Mouse (Mus musculus): ENCODE results near the gene Ly6g6d. TPM values are rescaled to one million over a fixed set of nuclear protein-coding genes. Genes with fewer than 3 reads are reported as not detected.

Gene Ly6g6d
- polyA plus RNA-seq, 1 experiment from 2014 or later: 2.7 TPM

- 90% methylated on average over 8 of the region's 8 CpGs for WGBS
These were observed 55.3 kb downstream of the Ly6g6d start for GRCm38 (mm10) chr17:35022541-35023060.

GRCm38 (mm10) chr17:35021842-35022477, 55.9 kb downstream of the Ly6g6d start:
- ATAC-seq (ENCODE audit: insufficient read depth): peak; percentile 23; the same call in 1 of the 2 replicates
- 30% methylated on average over 6 of the region's 6 CpGs for WGBS
- no peak overlapping the region for H3K9ac ChIP-seq

More at GRCm38 (mm10) chr17:35022541-35023060, 55.3 kb downstream of the Ly6g6d start:
- Histone ChIP-seq H3K27ac (ENCODE audit: low read depth) (no peak overlapping the region), H3K27me3 (ENCODE audit: insufficient read depth, low read length) (no peaks in the 10 kb centered on the region), H3K4me3 (ENCODE audit: low read depth, low read length) (no peak overlapping the region), H3K9ac (no peak overlapping the region), H3K4me1 (ENCODE audit: insufficient read depth) (peaks cover 4% of the 10 kb centered on the region; the same call in 1 of the 2 replicates), H3K9me3 (ENCODE audit: low read depth, low read length) (no peaks in the 10 kb centered on the region), H3K4me2 (no peak overlapping the region), H3K36me3 (ENCODE audit: insufficient read depth) (0 out of 2 replicates have a peak, but pooled peaks cover 2% of the 10 kb centered on the region)
- TF ChIP-seq CTCF (IDR thresholded peaks at IDR 0.05; ENCODE audit: low read depth): no peak
- DNase-seq: no peak
- no peak for ATAC-seq (ENCODE audit: insufficient read depth)

More at GRCm38 (mm10) chr17:35021842-35022477, 55.9 kb downstream of the Ly6g6d start:
- no peak overlapping the region for H3K27ac ChIP-seq (ENCODE audit: low read depth)
- peak; percentile 26 for DNase-seq
- H3K27me3 ChIP-seq (ENCODE audit: insufficient read depth, low read length): no peaks in the 10 kb centered on the region
- no peaks in the 10 kb centered on the region for H3K9me3 ChIP-seq (ENCODE audit: low read depth, low read length)
- H3K4me1 ChIP-seq (ENCODE audit: insufficient read depth): peaks cover 4% of the 10 kb centered on the region; the same call in 1 of the 2 replicates
- H3K36me3 ChIP-seq (ENCODE audit: insufficient read depth): peaks cover 8% of the 10 kb centered on the region; the same call in 1 of the 2 replicates
- H3K4me2 ChIP-seq: no peak overlapping the region
- no peak overlapping the region for H3K4me3 ChIP-seq (ENCODE audit: low read depth, low read length)
- no peak for TF ChIP-seq CTCF (IDR thresholded peaks at IDR 0.05; ENCODE audit: low read depth)

Other genes starting within 250 kb of the Ly6g6d start
- gene Stk19, start 241.1 kb downstream of the Ly6g6d start, polyA plus RNA-seq (2014; fragmentation: Nextera tagmentation; extraction: Ambion mirVana): 22.2 and 25.0 TPM in 2 replicates
- 56.0 and 71.5 TPM in 2 replicates for gene Dxo, start 241.0 kb downstream of the Ly6g6d start, polyA plus RNA-seq (2014; fragmentation: Nextera tagmentation; extraction: Ambion mirVana)
- 44.6 and 50.3 TPM in 2 replicates for gene Skiv2l, start 227.9 kb downstream of the Ly6g6d start, polyA plus RNA-seq (2014; fragmentation: Nextera tagmentation; extraction: Ambion mirVana)
- gene Nelfe, start 227.7 kb downstream of the Ly6g6d start, polyA plus RNA-seq (2014; fragmentation: Nextera tagmentation; extraction: Ambion mirVana): 110 and 115 TPM in 2 replicates
- 1.8 and 2.5 TPM in 2 replicates for gene Cfb, start 215.5 kb downstream of the Ly6g6d start, polyA plus RNA-seq (2014; fragmentation: Nextera tagmentation; extraction: Ambion mirVana)
- gene Zbtb12, start 198.6 kb downstream of the Ly6g6d start, polyA plus RNA-seq (2014; fragmentation: Nextera tagmentation; extraction: Ambion mirVana): 0.81 and 1.2 TPM in 2 replicates
- gene Gm20547, start 196.0 kb downstream of the Ly6g6d start, polyA plus RNA-seq (2014; fragmentation: Nextera tagmentation; extraction: Ambion mirVana): not detected in 2 replicates
- 1.3 and 1.4 TPM in 2 replicates for gene C2, start 179.8 kb downstream of the Ly6g6d start, polyA plus RNA-seq (2014; fragmentation: Nextera tagmentation; extraction: Ambion mirVana)
- gene Ehmt2, start 179.6 kb downstream of the Ly6g6d start, polyA plus RNA-seq (2014; fragmentation: Nextera tagmentation; extraction: Ambion mirVana): 64.1 and 71.0 TPM in 2 replicates
- gene Slc44a4, start 163.6 kb downstream of the Ly6g6d start, polyA plus RNA-seq (2014; fragmentation: Nextera tagmentation; extraction: Ambion mirVana): 0.42 and 0.55 TPM in 2 replicates
- gene Neu1, start 146.8 kb downstream of the Ly6g6d start, polyA plus RNA-seq (2014; fragmentation: Nextera tagmentation; extraction: Ambion mirVana): 10.6 and 11.6 TPM in 2 replicates
- gene Hspa1b, start 118.8 kb downstream of the Ly6g6d start, polyA plus RNA-seq (2014; fragmentation: Nextera tagmentation; extraction: Ambion mirVana): 0.16 and 0.35 TPM in 2 replicates
- gene Gm20481, start 108.2 kb downstream of the Ly6g6d start, polyA plus RNA-seq (2014; fragmentation: Nextera tagmentation; extraction: Ambion mirVana): 1.3 TPM in 1 of 2 replicates, not detected in the other
- 2.0 and 2.1 TPM in 2 replicates for gene Hspa1a, start 105.9 kb downstream of the Ly6g6d start, polyA plus RNA-seq (2014; fragmentation: Nextera tagmentation; extraction: Ambion mirVana)
- gene Hspa1l, start 105.4 kb downstream of the Ly6g6d start, polyA plus RNA-seq (2014; fragmentation: Nextera tagmentation; extraction: Ambion mirVana): 0.83 and 1.1 TPM in 2 replicates
- gene Lsm2, start 96.2 kb downstream of the Ly6g6d start, polyA plus RNA-seq (2014; fragmentation: Nextera tagmentation; extraction: Ambion mirVana): 241 and 265 TPM in 2 replicates
- gene Vars, start 77.1 kb downstream of the Ly6g6d start, polyA plus RNA-seq (2014; fragmentation: Nextera tagmentation; extraction: Ambion mirVana): 135 and 161 TPM in 2 replicates
- gene Vwa7, start 61.5 kb downstream of the Ly6g6d start, polyA plus RNA-seq (2014; fragmentation: Nextera tagmentation; extraction: Ambion mirVana): 0.11 and 0.47 TPM in 2 replicates
- gene Sapcd1, start 50.0 kb downstream of the Ly6g6d start, polyA plus RNA-seq (2014; fragmentation: Nextera tagmentation; extraction: Ambion mirVana): 16.1 and 17.2 TPM in 2 replicates
- 4.2 and 4.6 TPM in 2 replicates for gene Msh5, start 31.3 kb downstream of the Ly6g6d start, polyA plus RNA-seq (2014; fragmentation: Nextera tagmentation; extraction: Ambion mirVana)
- 67.1 and 73.6 TPM in 2 replicates for gene Clic1, start 28.1 kb downstream of the Ly6g6d start, polyA plus RNA-seq (2014; fragmentation: Nextera tagmentation; extraction: Ambion mirVana)
- 319 and 338 TPM in 2 replicates for gene Ddah2, start 19.0 kb downstream of the Ly6g6d start, polyA plus RNA-seq (2014; fragmentation: Nextera tagmentation; extraction: Ambion mirVana)
- gene Ly6g6c, start 12.7 kb downstream of the Ly6g6d start, polyA plus RNA-seq (2014; fragmentation: Nextera tagmentation; extraction: Ambion mirVana): 0.38 TPM in 1 of 2 replicates, not detected in the other
- 0.95 and 1.4 TPM in 2 replicates for gene Mpig6b, start 11.9 kb downstream of the Ly6g6d start, polyA plus RNA-seq (2014; fragmentation: Nextera tagmentation; extraction: Ambion mirVana)
- gene Ly6g6e, start 1.2 kb downstream of the Ly6g6d start, polyA plus RNA-seq (2014; fragmentation: Nextera tagmentation; extraction: Ambion mirVana): 0.39 and 0.43 TPM in 2 replicates
- gene Ly6g6f, start 7.5 kb upstream of the Ly6g6d start, polyA plus RNA-seq (2014; fragmentation: Nextera tagmentation; extraction: Ambion mirVana): 0.49 and 0.96 TPM in 2 replicates
- gene Abhd16a, start 11.2 kb upstream of the Ly6g6d start, polyA plus RNA-seq (2014; fragmentation: Nextera tagmentation; extraction: Ambion mirVana): 79.7 and 80.9 TPM in 2 replicates
- not detected in 2 replicates for gene Ly6g5c, start 30.2 kb upstream of the Ly6g6d start, polyA plus RNA-seq (2014; fragmentation: Nextera tagmentation; extraction: Ambion mirVana)
- gene Ly6g5b, start 37.4 kb upstream of the Ly6g6d start, polyA plus RNA-seq (2014; fragmentation: Nextera tagmentation; extraction: Ambion mirVana): 1.1 TPM in 2 replicates
- gene Gpank1, start 43.4 kb upstream of the Ly6g6d start, polyA plus RNA-seq (2014; fragmentation: Nextera tagmentation; extraction: Ambion mirVana): 18.3 and 19.0 TPM in 2 replicates
- 288 and 291 TPM in 2 replicates for gene Csnk2b, start 44.0 kb upstream of the Ly6g6d start, polyA plus RNA-seq (2014; fragmentation: Nextera tagmentation; extraction: Ambion mirVana)
- 6.8 and 7.6 TPM in 2 replicates for gene D17H6S53E, start 48.3 kb upstream of the Ly6g6d start, polyA plus RNA-seq (2014; fragmentation: Nextera tagmentation; extraction: Ambion mirVana)
- 0.31 and 0.67 TPM in 2 replicates for gene Apom, start 54.0 kb upstream of the Ly6g6d start, polyA plus RNA-seq (2014; fragmentation: Nextera tagmentation; extraction: Ambion mirVana)
- gene Bag6, start 57.1 kb upstream of the Ly6g6d start, polyA plus RNA-seq (2014; fragmentation: Nextera tagmentation; extraction: Ambion mirVana): 65.9 and 69.1 TPM in 2 replicates
- gene Prrc2a, start 86.8 kb upstream of the Ly6g6d start, polyA plus RNA-seq (2014; fragmentation: Nextera tagmentation; extraction: Ambion mirVana): 210 and 238 TPM in 2 replicates
- 6.0 and 11.9 TPM in 2 replicates for gene Aif1, start 98.0 kb upstream of the Ly6g6d start, polyA plus RNA-seq (2014; fragmentation: Nextera tagmentation; extraction: Ambion mirVana)
- gene Lst1, start 110.4 kb upstream of the Ly6g6d start, polyA plus RNA-seq (2014; fragmentation: Nextera tagmentation; extraction: Ambion mirVana): 11.6 and 14.1 TPM in 2 replicates
- gene Ltb, start 116.4 kb upstream of the Ly6g6d start, polyA plus RNA-seq (2014; fragmentation: Nextera tagmentation; extraction: Ambion mirVana): 0.43 TPM in 1 of 2 replicates, not detected in the other
- gene Tnf, start 123.9 kb upstream of the Ly6g6d start, polyA plus RNA-seq (2014; fragmentation: Nextera tagmentation; extraction: Ambion mirVana): 0.12 and 0.21 TPM in 2 replicates
- gene Lta, start 127.3 kb upstream of the Ly6g6d start, polyA plus RNA-seq (2014; fragmentation: Nextera tagmentation; extraction: Ambion mirVana): 0.26 TPM in 1 of 2 replicates, not detected in the other
- gene Gm16181, start 142.8 kb upstream of the Ly6g6d start, polyA plus RNA-seq (2014; fragmentation: Nextera tagmentation; extraction: Ambion mirVana): 0.37 and 0.70 TPM in 2 replicates
- 3.7 and 5.9 TPM in 2 replicates for gene Atp6v1g2, start 155.6 kb upstream of the Ly6g6d start, polyA plus RNA-seq (2014; fragmentation: Nextera tagmentation; extraction: Ambion mirVana)
- gene Nfkbil1, start 157.7 kb upstream of the Ly6g6d start, polyA plus RNA-seq (2014; fragmentation: Nextera tagmentation; extraction: Ambion mirVana): 3.0 and 4.5 TPM in 2 replicates
- 529 and 569 TPM in 2 replicates for gene Ddx39b, start 163.7 kb upstream of the Ly6g6d start, polyA plus RNA-seq (2014; fragmentation: Nextera tagmentation; extraction: Ambion mirVana)
- 69.7 and 73.2 TPM in 2 replicates for gene H2-D1, start 184.7 kb upstream of the Ly6g6d start, polyA plus RNA-seq (2014; fragmentation: Nextera tagmentation; extraction: Ambion mirVana)
- gene H2-Q1, start 242.3 kb upstream of the Ly6g6d start, polyA plus RNA-seq (2014; fragmentation: Nextera tagmentation; extraction: Ambion mirVana): 1.0 and 1.1 TPM in 2 replicates

All from lung, embryonic 14.5 days (tissue).